Mouse (Mus musculus): ENCODE measurements at regions not wholly inside any gene's neighbourhood (a gene's known extent, or its start where the extent isn't known, plus 50 kb on each side); places are given as distances from the start of the nearest gene placed in this dataset.
A peak's percentile ranks its signal among the peaks of the same experiment; 100 is the strongest.

DNA sequence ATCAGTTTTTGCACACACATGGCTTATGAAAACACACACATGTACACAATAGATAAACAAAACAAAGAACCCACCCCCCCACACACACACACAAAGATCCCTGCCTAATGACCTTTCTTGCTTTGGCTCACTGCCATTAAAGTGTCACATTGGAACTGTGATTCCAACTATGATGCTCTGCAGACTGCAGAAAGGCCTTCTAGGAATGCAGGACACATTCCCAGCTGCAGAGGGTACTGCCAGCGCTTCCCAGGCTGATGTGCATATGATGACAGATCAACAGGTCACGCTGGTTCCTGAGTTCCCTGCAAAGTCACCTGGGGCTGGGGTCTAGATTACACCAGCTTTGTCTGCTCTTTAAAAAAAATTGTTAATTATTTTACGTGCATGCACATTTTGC, 68.1 kb upstream of the Ppm1j start:
- ATAC-seq (replicated peaks; ENCODE audit: poor library complexity, severe bottlenecking), result no peak

DNA sequence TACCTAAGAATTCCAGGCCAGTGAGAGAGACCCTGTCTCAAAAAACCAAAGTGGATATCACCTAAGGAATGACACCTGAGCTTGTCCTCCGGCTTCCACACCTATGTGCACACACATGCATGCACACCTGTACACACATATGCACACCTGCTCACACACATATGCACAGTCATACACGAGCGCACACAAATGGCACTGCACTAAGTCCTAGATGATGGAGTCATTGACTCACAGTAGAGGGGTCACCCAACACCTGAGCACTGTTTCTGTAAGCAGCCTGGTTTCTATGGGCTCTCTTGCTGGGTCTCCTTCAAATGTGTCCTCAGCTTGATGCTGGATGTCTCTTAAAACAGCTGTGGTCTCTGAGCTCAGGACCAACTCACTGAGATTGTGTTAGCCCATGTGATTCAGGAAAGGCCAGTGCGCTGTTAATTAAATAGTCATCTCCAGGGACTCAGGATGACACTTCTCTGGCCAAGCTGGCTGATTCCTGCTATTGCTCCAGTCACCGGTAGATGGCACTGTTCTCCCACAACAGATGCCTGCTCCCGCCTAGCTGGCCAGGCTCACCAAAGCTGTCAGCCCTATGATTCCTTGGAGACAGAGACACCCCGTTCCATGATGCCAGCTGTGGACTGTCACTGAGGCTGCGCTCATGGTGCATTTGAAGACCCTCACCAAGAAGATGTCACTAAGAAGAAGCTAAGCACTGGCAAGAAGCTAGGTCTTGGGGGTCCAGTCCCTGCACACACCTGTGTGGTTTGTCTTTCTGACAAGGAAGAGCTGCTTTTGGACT, 66.8 kb upstream of the Ppm1j start:
- peak; percentile 92 for ATAC-seq (replicated peaks; ENCODE audit: poor library complexity, severe bottlenecking)

GRCm38 (mm10) chr3:104714679-104715326, 66.1 kb upstream of the Ppm1j start:
- peak; percentile 89 for ATAC-seq (replicated peaks; ENCODE audit: poor library complexity, severe bottlenecking)
